Mouse (Mus musculus) spleen, adult 18-20 months (tissue): ENCODE data around the gene Tnni3k.

ENCODE experiments used
- DNase-seq, 2 experiments: peaks; one replicate each; pipeline ENCODE4 v3.0.0; 2022; ENCODE audit warnings: mixed read lengths in 2 of 2

Tnni3k gene

GRCm38 (mm10) chr3:154754505-154754904, 300.7 kb downstream of the Tnni3k start:
- no peak for DNase-seq

GRCm38 (mm10) chr3:154744317-154744716, 310.9 kb downstream of the Tnni3k start:
- no peak for DNase-seq

GRCm38 (mm10) chr3:154742927-154743326, 312.3 kb downstream of the Tnni3k start:
- DNase-seq: no peak

GRCm38 (mm10) chr3:154741496-154741895, 313.7 kb downstream of the Tnni3k start:
- no peak for DNase-seq
